ENCODE assay signal across 8 mouse cellular contexts in genomic region chr1:177442821-177443723, GRCm38 (mm10). TPM values are rescaled to one million over a fixed set of nuclear protein-coding genes. Genes with fewer than 3 reads are reported as not detected.
A peak's percentile ranks its signal among the peaks of the same experiment; 100 is the strongest.
DNase-seq lines count a peak whose midpoint lies in the region; ATAC-seq and TF ChIP-seq lines count a peak whose summit lies in the region.

No protein-coding gene starts in this region.

- H3K27me3 ChIP-seq in E14TG2a.4 (ENCODE audit: insufficient read depth, low read length), result peaks cover 27% of the 10 kb centered on the region
- H3K27me3 ChIP-seq in embryonic facial prominence, embryonic 15.5 days, result no peaks in the 10 kb centered on the region
- H3K27me3 ChIP-seq in hindbrain, embryonic 11.5 days (ENCODE audit: control insufficient read depth, insufficient read depth, low read length), result no peaks in the 10 kb centered on the region
- no peaks in the 10 kb centered on the region for H3K27me3 ChIP-seq in limb, embryonic 15.5 days
- no peaks in the 10 kb centered on the region for H3K27me3 ChIP-seq in midbrain, embryonic 16.5 days (ENCODE audit: control insufficient read depth, insufficient read depth, low read depth, low read length)

- H3K4me2 ChIP-seq in embryonic facial prominence, embryonic 15.5 days (replicated peaks), result peak overlapping the region; percentile 80
- peak overlapping the region; percentile 72 for H3K4me2 ChIP-seq in hindbrain, embryonic 11.5 days (replicated peaks; ENCODE audit: low read depth, low read length)
- peak overlapping the region; percentile 90 for H3K4me2 ChIP-seq in limb, embryonic 15.5 days
- peak overlapping the region; percentile 97 for H3K4me2 ChIP-seq in midbrain, embryonic 16.5 days (ENCODE audit: low read length)

- H3K36me3 ChIP-seq in E14TG2a.4 (ENCODE audit: insufficient read depth, low read length), result peaks cover 10% of the 10 kb centered on the region
- peaks cover 10% of the 10 kb centered on the region; the same call in 1 of the 2 replicates for H3K36me3 ChIP-seq in embryonic facial prominence, embryonic 15.5 days
- 0 out of 2 replicates have a peak, but pooled peaks cover under 1% of the 10 kb centered on the region for H3K36me3 ChIP-seq in hindbrain, embryonic 11.5 days (ENCODE audit: control insufficient read depth, insufficient read depth, low read length)
- H3K36me3 ChIP-seq in limb, embryonic 15.5 days, result peaks cover 8% of the 10 kb centered on the region
- H3K36me3 ChIP-seq in midbrain, embryonic 16.5 days (ENCODE audit: control insufficient read depth, insufficient read depth, low read length), result peaks cover 3% of the 10 kb centered on the region; the same call in 1 of the 2 replicates

- H3K9ac ChIP-seq in embryonic facial prominence, embryonic 15.5 days, result peak overlapping the region; percentile 72
- peak overlapping the region; percentile 99 for H3K9ac ChIP-seq in hindbrain, embryonic 11.5 days (ENCODE audit: low read depth, low read length)
- peak overlapping the region; percentile 81 for H3K9ac ChIP-seq in limb, embryonic 15.5 days
- peak overlapping the region; percentile 73 for H3K9ac ChIP-seq in midbrain, embryonic 16.5 days (ENCODE audit: low read depth, low read length)

- peaks cover 12% of the 10 kb centered on the region for H3K9me3 ChIP-seq in E14TG2a.4 (ENCODE audit: low read length)
- H3K9me3 ChIP-seq in embryonic facial prominence, embryonic 15.5 days (replicated peaks), result no peaks in the 10 kb centered on the region
- no peaks in the 10 kb centered on the region for H3K9me3 ChIP-seq in hindbrain, embryonic 11.5 days (ENCODE audit: control insufficient read depth, low read length)
- H3K9me3 ChIP-seq in limb, embryonic 15.5 days, result no peaks in the 10 kb centered on the region
- no peaks in the 10 kb centered on the region for H3K9me3 ChIP-seq in midbrain, embryonic 16.5 days (replicated peaks; ENCODE audit: control insufficient read depth, low read length, poor library complexity, severe bottlenecking)

- no peak for TF ChIP-seq CTCF in E14TG2a.4 (conservative IDR thresholded peaks at IDR 0.05; ENCODE audit: low read length)

- under 1% methylated on average over 52 of the region's 62 CpGs for WGBS in embryonic facial prominence, embryonic 15.5 days
- under 1% methylated on average over 49 of the region's 62 CpGs for WGBS in hindbrain, embryonic 11.5 days
- WGBS in limb, embryonic 15.5 days, result under 1% methylated on average over 45 of the region's 62 CpGs
- under 1% methylated on average over 33 of the region's 62 CpGs for whole genome bisulfite sequencing in midbrain, embryonic 16.5 days

- H3K4me3 ChIP-seq in E14TG2a.4 (replicated peaks; ENCODE audit: low read length), result peak overlapping the region; percentile 85
- peak overlapping the region; percentile 92 for H3K4me3 ChIP-seq in embryonic facial prominence, embryonic 15.5 days (replicated peaks)
- peak overlapping the region; percentile 90 for H3K4me3 ChIP-seq in hindbrain, embryonic 11.5 days (ENCODE audit: low read depth, low read length)
- peak overlapping the region; percentile 87 for H3K4me3 ChIP-seq in limb, embryonic 15.5 days
- H3K4me3 ChIP-seq in midbrain, embryonic 16.5 days (ENCODE audit: low read depth, low read length), result peak overlapping the region; percentile 84

- peak; percentile 55 for DNase-seq in adrenal gland, adult 2 months
- DNase-seq in hindbrain, embryonic 11.5 days (ENCODE audit: low spot score), result peak; percentile 60
- peak; percentile 49 for DNase-seq in testis, postnatal 14 days (ENCODE audit: low spot score)
- no peak for DNase-seq in frontal cortex, adult 2 months (ENCODE audit: extremely low spot score in 1 of 2, low spot score in 1 of 2)

- peak overlapping the region; percentile 89 for H3K27ac ChIP-seq in embryonic facial prominence, embryonic 15.5 days (replicated peaks)
- H3K27ac ChIP-seq in hindbrain, embryonic 11.5 days (ENCODE audit: low read depth, low read length), result peak overlapping the region; percentile 100
- H3K27ac ChIP-seq in limb, embryonic 15.5 days, result peak overlapping the region; percentile 89
- peak overlapping the region; percentile 92 for H3K27ac ChIP-seq in midbrain, embryonic 16.5 days (ENCODE audit: low read length)

- no peak for ATAC-seq in embryonic facial prominence, embryonic 15.5 days (ENCODE audit: insufficient number of reproducible peaks, low FRiP score, low TSS enrichment, low read depth)
- ATAC-seq in hindbrain, embryonic 11.5 days (ENCODE audit: low FRiP score), result 0 out of 2 replicates have a peak, but pooled peaks have one; percentile 0
- no peak for ATAC-seq in limb, embryonic 15.5 days (ENCODE audit: insufficient number of reproducible peaks, low FRiP score, low TSS enrichment, low read depth)
- no peak for ATAC-seq in midbrain, embryonic 16.5 days

- H3K4me1 ChIP-seq in E14TG2a.4 (replicated peaks; ENCODE audit: low read depth, low read length), result peaks cover 33% of the 10 kb centered on the region
- H3K4me1 ChIP-seq in embryonic facial prominence, embryonic 15.5 days, result peaks cover 41% of the 10 kb centered on the region
- H3K4me1 ChIP-seq in hindbrain, embryonic 11.5 days (replicated peaks; ENCODE audit: control insufficient read depth, insufficient read depth, low read length), result peaks cover 13% of the 10 kb centered on the region
- peaks cover 41% of the 10 kb centered on the region for H3K4me1 ChIP-seq in limb, embryonic 15.5 days
- peaks cover 45% of the 10 kb centered on the region for H3K4me1 ChIP-seq in midbrain, embryonic 16.5 days (ENCODE audit: control insufficient read depth, insufficient read depth, low read length)

RNA-seq across cellular contexts. Expression of gene Zbtb18, which starts 0.9 kb away (rescaled TPM):
- 10 to 100 TPM; 23.8 to 25.8 TPM for total RNA-seq in adrenal gland, adult 2 months (2021)
- 3.7 and 5.7 TPM in 2 replicates for polyA plus RNA-seq in adrenal gland, adult 2 months (2012; rRNA removed)
- polyA plus RNA-seq in embryonic facial prominence, embryonic 15.5 days (2015; fragmentation: Nextera tagmentation; extraction: Ambion mirVana), result 2.5 and 4.9 TPM in 2 replicates
- polyA plus RNA-seq in hindbrain, embryonic 11.5 days (2014; fragmentation: Nextera tagmentation; extraction: Ambion mirVana), result 9.4 and 20.0 TPM in 2 replicates
- 1.8 and 3.5 TPM in 2 replicates for polyA plus RNA-seq in limb, embryonic 15.5 days (2015; fragmentation: Nextera tagmentation; extraction: Ambion mirVana)
- 3.6 and 4.4 TPM in 2 replicates for polyA plus RNA-seq in midbrain, embryonic 16.5 days (2015; fragmentation: Nextera tagmentation; extraction: Ambion mirVana)
- 77.6 and 96.1 TPM in 2 replicates for polyA plus RNA-seq in frontal cortex, adult 2 months (2012; rRNA removed)

Comparison
In these comparisons a context has a peak if more than half of its experiments do, and no peak if none do; other contexts are left out.
1. DNase-seq: peak in adrenal gland, adult 2 months (single experiment), hindbrain, embryonic 11.5 days (single experiment) and testis, postnatal 14 days (single experiment); none in frontal cortex, adult 2 months (0 of 2).
2. Peak in every context shown above with its lines, with median percentiles within 50 percentile points of each other: H3K4me3 ChIP-seq, H3K27ac ChIP-seq, H3K4me2 ChIP-seq and H3K9ac ChIP-seq.